ENCODE assay signal across 9 mouse cellular contexts in the genomic region with DNA sequence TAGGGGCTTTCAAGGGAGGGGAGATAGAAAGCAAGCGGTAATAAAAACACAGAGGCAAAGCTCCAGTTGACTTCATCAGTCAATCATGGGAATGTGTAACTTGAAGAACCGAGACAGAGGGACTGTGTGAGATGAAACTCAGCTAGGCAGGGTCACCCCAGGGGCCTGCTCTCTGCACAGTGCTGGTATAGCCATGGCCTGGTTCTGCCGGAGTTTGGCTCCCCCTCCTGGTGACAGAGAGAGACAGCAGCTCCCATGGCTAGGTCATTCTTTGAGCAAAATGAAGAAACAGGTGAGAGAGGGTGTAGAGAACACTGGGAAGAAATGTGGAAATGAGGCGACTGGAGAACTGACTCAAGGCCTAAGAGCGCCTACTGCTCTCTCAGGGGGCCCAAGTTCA. TPM values are rescaled to one million over a fixed set of nuclear protein-coding genes. Genes with fewer than 3 reads are reported as not detected.
DNase-seq lines count a peak whose midpoint lies in the region; ATAC-seq and TF ChIP-seq lines count a peak whose summit lies in the region.
"Had no signal": no experiment of that assay in that cellular context is flagged by ENCODE, and none has a peak within 500 bp of the region (broad histone marks: within the 10 kb centered on the region; RNA-seq: fewer than 3 reads in every experiment).

No protein-coding gene starts in this region.

- no peaks in the 10 kb centered on the region for H3K79me2 ChIP-seq in C2C12 (ENCODE audit: control insufficient read depth, insufficient read depth)

- no peaks in the 10 kb centered on the region for H3K36me3 ChIP-seq in C2C12 (ENCODE audit: control insufficient read depth, insufficient read depth)
- 0 out of 2 replicates have a peak, but pooled peaks cover 11% of the 10 kb centered on the region for H3K36me3 ChIP-seq in neural tube, embryonic 14.5 days (ENCODE audit: control insufficient read depth, insufficient read depth, low read length)

- H3K27ac ChIP-seq in neural tube, embryonic 14.5 days (ENCODE audit: low read depth, low read length) = no peak overlapping the region
- H3K27ac ChIP-seq: heart, embryonic 13.5 days had no signal

- no peaks in the 10 kb centered on the region for H3K9me3 ChIP-seq in neural tube, embryonic 14.5 days (ENCODE audit: control insufficient read depth, low read length)
- H3K9me3 ChIP-seq: heart, embryonic 13.5 days had no signal

- H3K4me1 ChIP-seq in neural tube, embryonic 14.5 days (ENCODE audit: control insufficient read depth, insufficient read depth, low read length) = no peaks in the 10 kb centered on the region
- H3K4me1 ChIP-seq: heart, embryonic 13.5 days had no signal

- no peaks in the 10 kb centered on the region for H3K79me3 ChIP-seq in C2C12 (ENCODE audit: low read depth)

- intact Hi-C loops in gastrocnemius, postnatal 36 days (cut with DNase I) = no loop called here

- H3ac ChIP-seq in C2C12 (ENCODE audit: control insufficient read depth, insufficient read length, low read depth) = no peak overlapping the region

- H3K27me3 ChIP-seq in C2C12 (ENCODE audit: control insufficient read depth, insufficient read depth, insufficient read length) = no peaks in the 10 kb centered on the region
- no peaks in the 10 kb centered on the region for H3K27me3 ChIP-seq in neural tube, embryonic 14.5 days (ENCODE audit: control insufficient read depth, insufficient read depth, low read length)

- peak; percentile 40 for DNase-seq in Muller cell, postnatal 12 days (ENCODE audit: inconsistent ontology term)
- peak; percentile 74 to 83 for DNase-seq in cerebellum, postnatal 25 days
- peak; percentile 22 to 31 for DNase-seq in gastrocnemius, postnatal 36 days
- peak; percentile 42 to 58 for DNase-seq in kidney, adult 8-10 months
- peak; percentile 32 to 50 for DNase-seq in lung, adult 18-20 months
- peak; percentile 52 for DNase-seq in thymus, postnatal 0 days (ENCODE audit: low spot score)

- TF ChIP-seq CTCF in C2C12 (IDR thresholded peaks at IDR 0.05; ENCODE audit: control insufficient read depth, insufficient read depth, insufficient read length) = peak; percentile 79

- no peak overlapping the region for H3K9ac ChIP-seq in neural tube, embryonic 14.5 days (replicated peaks; ENCODE audit: low read depth, low read length)
- H3K9ac ChIP-seq: heart, embryonic 13.5 days had no signal

- whole genome bisulfite sequencing in neural tube, embryonic 14.5 days = 28% methylated on average over 5 of the region's 5 CpGs

- ATAC-seq in neural tube, embryonic 14.5 days (ENCODE audit: low read depth) = peak; percentile 85; the same call in 1 of the 2 replicates

- H3K4me2 ChIP-seq in neural tube, embryonic 14.5 days (ENCODE audit: low read depth, low read length) = no peak overlapping the region
- H3K4me2 ChIP-seq: heart, embryonic 13.5 days had no signal

- H3K4me3 ChIP-seq in C2C12 (ENCODE audit: insufficient read depth, poor library complexity, severe bottlenecking) = no peak overlapping the region
- H3K4me3 ChIP-seq in neural tube, embryonic 14.5 days (ENCODE audit: low read depth, low read length) = no peak overlapping the region
- H3K4me3 ChIP-seq: heart, embryonic 13.5 days had no signal

TF ChIP-seq in C2C12, 6 proteins besides CTCF, POLR2A, EP300 and RAD21:
- TF ChIP-seq MYOG (IDR thresholded peaks at IDR 0.05; ENCODE audit: control insufficient read depth, extremely low read depth, insufficient read length) (no peak), MAX (IDR thresholded peaks at IDR 0.05) (no peak), USF1 (IDR thresholded peaks at IDR 0.05; ENCODE audit: low read depth) (no peak), CEBPB (IDR thresholded peaks at IDR 0.05; ENCODE audit: low read depth) (no peak), MYOD1 (IDR thresholded peaks at IDR 0.05; ENCODE audit: control insufficient read depth, insufficient read length, low read depth) (no peak), FOSL1 (IDR thresholded peaks at IDR 0.05; ENCODE audit: insufficient read depth, low read length, poor library complexity, severe bottlenecking) (no peak)

RNA-seq across cellular contexts. Expression of a gene that starts 2.8 kb away (rescaled TPM):
- polyA plus RNA-seq in C2C12 (2012; fragmentation: generic; extraction: Trizol) = not detected
- not detected for total RNA-seq in gastrocnemius, postnatal 36 days (2021)
- polyA plus RNA-seq in neural tube, embryonic 14.5 days (2014; fragmentation: Nextera tagmentation; extraction: Ambion mirVana) = not detected in 2 replicates
- not detected in 2 replicates for polyA plus RNA-seq in thymus, postnatal 0 days (2015; fragmentation: Nextera tagmentation; extraction: Ambion mirVana)
- polyA plus RNA-seq: heart, embryonic 13.5 days had no signal

RNA-seq across cellular contexts. Expression of a gene that starts 22.1 kb away (rescaled TPM):
- polyA plus RNA-seq in C2C12 (2012; fragmentation: generic; extraction: Trizol) = 30.9 TPM
- total RNA-seq in gastrocnemius, postnatal 36 days (2021) = 1 to 10 TPM; 7.2 to 8.3 TPM
- polyA plus RNA-seq in neural tube, embryonic 14.5 days (2014; fragmentation: Nextera tagmentation; extraction: Ambion mirVana) = 78.5 and 79.4 TPM in 2 replicates
- polyA plus RNA-seq in thymus, postnatal 0 days (2015; fragmentation: Nextera tagmentation; extraction: Ambion mirVana) = 61.2 and 62.1 TPM in 2 replicates

RNA-seq across cellular contexts. Expression of a gene that starts 27.9 kb away (rescaled TPM):
- polyA plus RNA-seq in C2C12 (2012; fragmentation: generic; extraction: Trizol) = not detected
- not detected for total RNA-seq in gastrocnemius, postnatal 36 days (2021)
- polyA plus RNA-seq in neural tube, embryonic 14.5 days (2014; fragmentation: Nextera tagmentation; extraction: Ambion mirVana) = not detected in 2 replicates
- not detected in 2 replicates for polyA plus RNA-seq in thymus, postnatal 0 days (2015; fragmentation: Nextera tagmentation; extraction: Ambion mirVana)
- polyA plus RNA-seq: heart, embryonic 13.5 days had no signal

RNA-seq across cellular contexts. Expression of a gene that starts 38.3 kb away (rescaled TPM):
- polyA plus RNA-seq in C2C12 (2012; fragmentation: generic; extraction: Trizol) = 31.1 TPM
- total RNA-seq in gastrocnemius, postnatal 36 days (2021) = 10 to 100 TPM; 26.1 to 29.2 TPM
- 13.7 and 15.4 TPM in 2 replicates for polyA plus RNA-seq in neural tube, embryonic 14.5 days (2014; fragmentation: Nextera tagmentation; extraction: Ambion mirVana)
- polyA plus RNA-seq in thymus, postnatal 0 days (2015; fragmentation: Nextera tagmentation; extraction: Ambion mirVana) = 21.4 and 33.0 TPM in 2 replicates

RNA-seq across cellular contexts. Expression of a gene that starts 58.4 kb away (rescaled TPM):
- not detected for polyA plus RNA-seq in C2C12 (2012; fragmentation: generic; extraction: Trizol)
- not detected for total RNA-seq in gastrocnemius, postnatal 36 days (2021)
- not detected in 2 replicates for polyA plus RNA-seq in neural tube, embryonic 14.5 days (2014; fragmentation: Nextera tagmentation; extraction: Ambion mirVana)
- polyA plus RNA-seq in thymus, postnatal 0 days (2015; fragmentation: Nextera tagmentation; extraction: Ambion mirVana) = 0.21 TPM in 1 of 2 replicates, not detected in the other
- polyA plus RNA-seq: heart, embryonic 13.5 days had no signal

Comparison
In these comparisons a context has a peak if more than half of its experiments do, and no peak if none do; other contexts are left out.
1. DNase-seq: peak in every context shown above with its lines; median percentile 78 in cerebellum, postnatal 25 days; 52 in thymus, postnatal 0 days; 50 in kidney, adult 8-10 months; 41 in lung, adult 18-20 months; 40 in Muller cell, postnatal 12 days; 26 in gastrocnemius, postnatal 36 days.